Mouse (Mus musculus) liver, embryonic 12.5 days (tissue): ENCODE data around the gene Sez6l. TPM values are rescaled to one million over a fixed set of nuclear protein-coding genes. Genes with fewer than 3 reads are reported as not detected.
A peak's percentile ranks its signal among the peaks of the same experiment; 100 is the strongest.

ENCODE experiments used
- ATAC-seq: fragments of 200-750 bp; cut with Nextera tagmentation; 2 replicates; pipeline ENCODE4 v1.8.0; 2017; ENCODE audit warnings: moderate number of reproducible peaks, mild to moderate bottlenecking, moderate library complexity
- H3K27ac ChIP-seq: fragments of 300-500 bp; sonication (generic); 2 replicates; pipeline ENCODE4 v1.5.1; 2016; ENCODE audit warnings: mild to moderate bottlenecking
- H3K27me3 ChIP-seq: fragments of 300-500 bp; sonication (generic); replicated peaks from 2 replicates; pipeline ENCODE4 v1.6.1; 2016; ENCODE audit warnings: mild to moderate bottlenecking, moderate library complexity
- H3K36me3 ChIP-seq: fragments of 300-500 bp; sonication (generic); 2 replicates; pipeline ENCODE4 v1.6.1; 2016; ENCODE audit warnings: mild to moderate bottlenecking, moderate library complexity
- H3K4me1 ChIP-seq: fragments of 300-500 bp; sonication (generic); 2 replicates; pipeline ENCODE4 v1.6.1; 2016
- H3K4me2 ChIP-seq: fragments of 300-500 bp; sonication (generic); 2 replicates; pipeline ENCODE4 v1.6.1; 2016; ENCODE audit warnings: mild to moderate bottlenecking, moderate library complexity
- H3K4me3 ChIP-seq: fragments of 300-500 bp; sonication (generic); 2 replicates; pipeline ENCODE4 v1.5.1; 2016; ENCODE audit warnings: mild to moderate bottlenecking, moderate library complexity
- H3K9ac ChIP-seq: fragments of 300-500 bp; sonication (generic); 2 replicates; pipeline ENCODE4 v1.6.1; 2016; ENCODE audit warnings: mild to moderate bottlenecking, moderate library complexity
- H3K9me3 ChIP-seq: fragments of 300-500 bp; sonication (generic); replicated peaks from 2 replicates; pipeline ENCODE4 v1.6.1; 2016; ENCODE audit warnings: mild to moderate bottlenecking, moderate library complexity
- WGBS: fragments of 180-500 bp; shearing (Covaris S2); methylation state at CpG from one replicate; pipeline ENCODE4 v1.1.7; 2016; ENCODE audit not compliant: insufficient replicate concordance; 5-methylcytosine and 5-hydroxymethylcytosine counted together
- polyA plus RNA-seq: library from polyadenylated mRNA; unstranded; fragments of >200 nt; fragmentation: Nextera tagmentation; extraction: Ambion mirVana; gene quantifications from 2 replicates; pipeline ENCODE4 v1.2.1, GENCODE M21; 2016

Gene Sez6l
- polyA plus RNA-seq, 1 experiment from 2014 or later: 0.06 TPM

DNA sequence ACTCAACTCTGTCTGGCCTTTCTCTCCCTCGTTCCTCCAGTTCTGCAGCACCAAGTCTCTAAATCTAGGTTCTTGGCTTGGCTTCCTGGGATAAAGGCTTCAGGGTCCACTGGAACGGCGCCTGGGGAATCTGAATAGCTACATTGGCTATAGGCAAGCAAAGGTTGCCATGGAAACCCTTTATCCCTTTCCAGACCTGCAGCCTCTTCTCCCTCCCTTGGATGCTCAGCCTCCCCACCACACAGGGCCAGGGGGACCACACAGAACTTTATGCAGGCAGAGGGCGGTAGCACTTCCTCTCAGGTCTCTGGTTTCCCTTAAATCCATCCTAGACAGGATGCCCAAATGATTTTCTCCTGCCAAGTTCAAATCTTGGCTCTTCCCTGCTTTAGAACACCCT lies 71.4 kb downstream of the Sez6l start:
- H3K36me3 ChIP-seq: no peaks in the 10 kb centered on the region
- H3K9ac ChIP-seq: no peak overlapping the region
- 59% methylated on average over 4 of the region's 4 CpGs for WGBS
- H3K4me2 ChIP-seq: no peak overlapping the region
- no peak overlapping the region for H3K27ac ChIP-seq
- ATAC-seq: no peak
- no peak overlapping the region for H3K4me3 ChIP-seq
- H3K4me1 ChIP-seq: no peaks in the 10 kb centered on the region
- H3K27me3 ChIP-seq: no peaks in the 10 kb centered on the region
- no peaks in the 10 kb centered on the region for H3K9me3 ChIP-seq

DNA sequence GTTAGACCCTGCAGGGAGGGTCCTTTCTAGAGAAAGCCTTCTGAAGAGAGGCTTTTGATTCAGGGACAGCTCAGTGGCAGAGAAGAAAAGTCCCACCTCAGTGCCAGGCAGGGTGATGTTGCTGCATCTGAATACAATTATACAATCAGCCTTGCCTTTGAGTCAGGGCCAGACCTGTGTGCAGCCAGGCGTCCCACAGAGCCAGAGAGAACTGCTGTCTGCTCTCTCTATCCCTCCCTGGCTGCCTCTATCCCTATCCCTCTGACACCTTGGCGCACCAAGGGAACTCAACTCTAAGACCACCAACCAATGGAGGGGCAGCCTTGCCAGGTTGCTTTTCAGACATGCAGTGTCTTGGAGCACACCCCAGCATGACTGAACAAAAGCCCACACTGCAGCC lies 75.6 kb downstream of the Sez6l start:
- H3K4me1 ChIP-seq: peaks cover 10% of the 10 kb centered on the region
- 68% methylated on average over 2 of the region's 2 CpGs for WGBS
- ATAC-seq: no peak
- H3K27me3 ChIP-seq: no peaks in the 10 kb centered on the region
- no peak overlapping the region for H3K27ac ChIP-seq
- H3K36me3 ChIP-seq: no peaks in the 10 kb centered on the region
- H3K9ac ChIP-seq: no peak overlapping the region
- H3K4me3 ChIP-seq: no peak overlapping the region
- no peak overlapping the region for H3K4me2 ChIP-seq
- H3K9me3 ChIP-seq: no peaks in the 10 kb centered on the region

DNA sequence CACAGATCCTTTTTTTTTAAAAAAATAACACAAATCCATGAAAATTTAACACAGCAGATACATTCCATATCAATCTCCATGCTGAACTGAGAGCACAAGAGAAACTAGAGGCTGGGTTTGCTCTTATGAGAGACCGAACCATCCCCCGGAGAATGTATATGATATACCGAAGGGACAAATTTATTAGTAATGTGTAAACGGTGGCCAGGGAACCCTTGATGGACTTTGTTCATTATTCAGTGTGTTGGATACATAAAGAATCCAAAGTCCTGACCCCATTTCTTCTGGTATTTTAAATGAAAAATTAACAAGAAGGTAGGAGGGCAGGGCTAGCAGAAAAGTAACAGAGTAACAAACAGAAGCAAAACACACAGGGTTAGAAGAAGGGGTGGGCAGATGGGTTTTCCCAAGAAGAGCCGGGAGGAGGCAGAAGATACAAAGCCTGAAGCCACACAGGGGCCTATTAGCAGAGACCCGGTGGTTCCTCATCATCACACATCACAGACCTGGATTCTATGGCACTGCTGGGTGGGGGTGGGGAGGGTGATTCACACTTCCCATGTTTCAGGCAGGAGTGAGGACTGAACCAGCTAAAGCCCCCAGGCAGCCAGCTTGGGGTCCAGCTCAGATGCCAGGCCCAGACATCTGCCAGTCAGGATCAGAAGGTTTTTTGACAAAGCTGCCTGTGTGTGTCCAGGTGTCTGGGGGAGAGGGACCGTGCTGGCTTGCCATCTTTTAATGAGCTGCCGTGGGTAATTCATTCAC lies 76.9 kb downstream of the Sez6l start:
- no peak for ATAC-seq
- 58% methylated on average over 8 of the region's 8 CpGs for WGBS
- Histone ChIP-seq H3K4me1 (peaks cover 10% of the 10 kb centered on the region), H3K27me3 (no peaks in the 10 kb centered on the region), H3K36me3 (no peaks in the 10 kb centered on the region), H3K9ac (no peak overlapping the region), H3K4me2 (no peak overlapping the region), H3K4me3 (no peak overlapping the region), H3K27ac (no peak overlapping the region), H3K9me3 (no peaks in the 10 kb centered on the region)

DNA sequence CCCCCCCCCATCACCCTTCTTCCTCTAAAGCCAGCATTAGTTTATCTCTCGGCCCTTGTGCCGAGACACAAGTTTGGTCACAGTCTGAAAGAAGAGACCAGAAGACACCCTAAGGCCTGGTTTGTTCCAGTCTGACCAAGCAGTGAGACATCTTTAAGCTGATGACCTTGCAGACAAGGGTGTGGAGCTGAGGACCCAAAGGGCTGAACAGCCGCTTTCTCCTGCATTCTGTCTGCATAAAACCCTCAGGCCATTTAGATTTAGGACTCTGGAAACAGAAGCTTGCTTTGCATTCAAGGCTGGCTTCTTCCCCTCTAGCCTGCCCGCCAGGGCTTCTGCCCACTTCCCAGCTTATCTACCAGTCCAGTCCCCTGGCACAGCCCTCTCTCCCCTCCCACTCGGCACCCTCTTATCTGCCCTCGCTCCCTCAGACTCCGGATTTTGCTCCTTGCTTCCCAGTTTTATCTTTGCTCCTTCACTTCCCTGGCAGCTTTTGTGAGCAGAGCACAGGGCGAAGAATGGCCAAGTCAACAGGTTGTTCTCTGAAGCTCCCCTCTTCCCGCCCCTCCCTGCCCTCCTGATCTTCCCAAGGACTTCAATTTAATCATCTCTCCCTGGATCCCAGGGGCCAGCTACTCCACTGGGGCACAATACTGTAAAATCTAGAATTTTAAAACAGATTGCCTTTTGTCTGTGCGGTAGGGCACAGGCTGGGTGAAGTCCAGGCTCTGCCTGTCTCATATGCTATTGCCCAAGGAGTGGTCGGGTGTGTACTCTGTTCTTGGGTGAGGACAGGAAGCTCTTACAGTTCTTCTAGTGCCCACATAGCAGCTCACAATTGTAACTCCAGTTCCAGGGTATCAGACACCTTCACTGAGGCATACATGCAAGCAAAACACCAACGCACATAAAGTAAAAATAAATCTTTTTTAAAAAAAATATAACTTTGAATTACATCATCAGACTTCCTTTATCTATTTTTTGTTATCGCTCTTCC lies 77.8 kb downstream of the Sez6l start:
- Histone ChIP-seq H3K4me1 (peaks cover 10% of the 10 kb centered on the region), H3K27me3 (no peaks in the 10 kb centered on the region), H3K9me3 (no peaks in the 10 kb centered on the region), H3K4me2 (no peak overlapping the region; the same call in 1 of the 2 replicates), H3K4me3 (no peak overlapping the region), H3K9ac (no peak overlapping the region), H3K27ac (no peak overlapping the region), H3K36me3 (no peaks in the 10 kb centered on the region)
- ATAC-seq: peak; percentile 84
- WGBS: 38% methylated on average over 13 of the region's 13 CpGs

- ATAC-seq: no peak
- 71% methylated on average over 7 of the region's 7 CpGs for WGBS
- no peak overlapping the region for H3K27ac ChIP-seq
- 0 out of 2 replicates have a peak, but pooled peaks cover 14% of the 10 kb centered on the region for H3K27me3 ChIP-seq
- no peak overlapping the region for H3K4me2 ChIP-seq
- H3K36me3 ChIP-seq: no peaks in the 10 kb centered on the region
- no peaks in the 10 kb centered on the region for H3K9me3 ChIP-seq
- H3K9ac ChIP-seq: no peak overlapping the region
- peaks cover 10% of the 10 kb centered on the region for H3K4me1 ChIP-seq
- H3K4me3 ChIP-seq: no peak overlapping the region
Measured at GRCm38 (mm10) chr5:112496753-112497369, 80.1 kb downstream of the Sez6l start.

DNA sequence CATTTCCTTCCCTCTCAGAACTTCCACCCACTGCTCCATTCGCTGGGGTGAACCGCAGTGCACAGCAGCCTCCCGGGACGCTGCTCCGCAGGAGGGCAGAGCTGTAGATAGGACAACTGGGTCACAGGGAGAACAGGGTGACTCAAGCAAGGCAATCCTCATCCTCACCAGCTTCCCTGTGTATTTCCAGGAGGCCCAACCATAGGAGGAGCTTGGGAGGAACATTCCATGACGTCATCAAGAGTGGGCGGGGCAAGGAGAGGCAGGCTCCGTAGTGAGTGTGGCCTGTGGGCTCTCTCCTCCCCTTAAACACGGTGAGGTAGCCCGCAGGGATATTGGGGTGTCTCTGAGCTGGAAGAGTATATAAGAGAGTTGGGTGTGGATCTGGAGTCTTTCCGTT lies 83.5 kb downstream of the Sez6l start:
- Histone ChIP-seq H3K9me3 (no peaks in the 10 kb centered on the region), H3K4me3 (no peak overlapping the region), H3K4me1 (peaks cover 7% of the 10 kb centered on the region), H3K27ac (no peak overlapping the region), H3K27me3 (0 out of 2 replicates have a peak, but pooled peaks cover 14% of the 10 kb centered on the region), H3K36me3 (no peaks in the 10 kb centered on the region), H3K9ac (no peak overlapping the region), H3K4me2 (no peak overlapping the region)
- WGBS: 30% methylated on average over 11 of the region's 11 CpGs
- ATAC-seq: no peak

- Histone ChIP-seq H3K4me3 (no peak overlapping the region), H3K9ac (no peak overlapping the region), H3K9me3 (no peaks in the 10 kb centered on the region), H3K4me2 (no peak overlapping the region), H3K27me3 (0 out of 2 replicates have a peak, but pooled peaks cover 17% of the 10 kb centered on the region), H3K4me1 (peaks cover 19% of the 10 kb centered on the region), H3K36me3 (no peaks in the 10 kb centered on the region), H3K27ac (no peak overlapping the region)
- no peak for ATAC-seq
- WGBS: 51% methylated on average over 11 of the region's 11 CpGs
Measured at GRCm38 (mm10) chr5:112491489-112491888, 85.5 kb downstream of the Sez6l start.

DNA sequence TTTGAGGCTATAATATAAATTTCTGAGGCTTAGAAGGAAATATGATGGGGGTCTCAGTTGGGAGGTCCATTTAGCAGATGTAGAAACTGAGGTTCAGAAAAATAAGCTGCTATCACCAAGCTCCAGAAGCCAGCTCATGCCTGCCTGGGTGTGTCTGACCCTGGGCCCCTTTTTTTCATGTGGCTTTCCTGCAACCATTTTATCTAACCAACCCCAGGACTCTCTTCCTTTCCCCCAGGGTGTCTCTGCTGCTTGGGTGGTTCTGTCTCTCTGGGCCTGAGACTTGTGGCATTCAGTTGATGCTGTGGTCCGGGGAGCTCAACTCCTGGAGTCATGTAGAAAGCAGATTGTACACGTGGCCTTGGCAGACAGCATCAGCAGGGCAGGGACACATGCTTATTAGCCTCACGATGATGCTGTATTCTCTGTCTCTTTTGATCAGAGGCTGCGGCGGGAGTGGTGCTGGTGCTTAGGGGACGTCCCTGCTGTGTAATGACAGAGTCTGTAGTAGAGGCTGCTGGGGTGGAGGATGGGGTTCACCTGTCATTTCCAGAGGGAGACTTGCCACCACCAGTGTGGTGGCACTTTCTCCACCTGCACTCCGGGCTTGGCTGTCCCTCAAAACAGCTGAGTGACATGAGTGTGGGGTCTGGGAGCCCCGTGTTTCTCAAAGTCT lies 88.7 kb downstream of the Sez6l start:
- WGBS: 43% methylated on average over 8 of the region's 8 CpGs
- H3K4me3 ChIP-seq: no peak overlapping the region
- H3K4me2 ChIP-seq: peak overlapping the region; percentile 24

GRCm38 (mm10) chr5:112487504-112487903 lies 89.5 kb downstream of the Sez6l start:
- Histone ChIP-seq H3K4me1 (peaks cover 19% of the 10 kb centered on the region), H3K4me2 (no peak overlapping the region), H3K9me3 (no peaks in the 10 kb centered on the region), H3K4me3 (no peak overlapping the region), H3K36me3 (no peaks in the 10 kb centered on the region), H3K27ac (peak overlapping the region; percentile 55; the same call in 1 of the 2 replicates), H3K9ac (no peak overlapping the region), H3K27me3 (peaks cover 32% of the 10 kb centered on the region)
- ATAC-seq: 0 out of 2 replicates have a peak, but pooled peaks have one; percentile 40
- 55% methylated on average over 1 of the region's 1 CpGs for WGBS

More for the DNA sequence above, 88.7 kb downstream of the Sez6l start:
- Histone ChIP-seq H3K9me3 (no peaks in the 10 kb centered on the region), H3K4me1 (peaks cover 19% of the 10 kb centered on the region), H3K9ac (no peak overlapping the region), H3K27me3 (peaks cover 35% of the 10 kb centered on the region), H3K27ac (peak overlapping the region; percentile 84), H3K36me3 (no peaks in the 10 kb centered on the region)
- peak; percentile 89 for ATAC-seq

- Histone ChIP-seq H3K36me3 (no peaks in the 10 kb centered on the region), H3K27me3 (peaks cover 40% of the 10 kb centered on the region), H3K4me2 (no peak overlapping the region), H3K9ac (no peak overlapping the region), H3K4me1 (peaks cover 19% of the 10 kb centered on the region), H3K27ac (no peak overlapping the region), H3K4me3 (no peak overlapping the region), H3K9me3 (no peaks in the 10 kb centered on the region)
- 26% methylated on average over 5 of the region's 5 CpGs for WGBS
- no peak for ATAC-seq
Measured at GRCm38 (mm10) chr5:112486415-112486814, 90.6 kb downstream of the Sez6l start.

GRCm38 (mm10) chr5:112484924-112485715 lies 91.9 kb downstream of the Sez6l start:
- Histone ChIP-seq H3K27me3 (peaks cover 48% of the 10 kb centered on the region), H3K9me3 (no peaks in the 10 kb centered on the region), H3K27ac (no peak overlapping the region), H3K9ac (no peak overlapping the region), H3K36me3 (no peaks in the 10 kb centered on the region), H3K4me3 (no peak overlapping the region), H3K4me2 (no peak overlapping the region), H3K4me1 (peaks cover 19% of the 10 kb centered on the region)
- WGBS: 30% methylated on average over 13 of the region's 13 CpGs
- no peak for ATAC-seq
